Mouse (Mus musculus) ES-E14 (cell line): ENCODE data around the gene Fam243. TPM values are rescaled to one million over a fixed set of nuclear protein-coding genes. Genes with fewer than 3 reads are reported as not detected.

Source experiments
- DNase-seq: peaks from one replicate; pipeline ENCODE4 v3.0.0-alpha.2; 2013; ENCODE audit warnings: low read depth, low spot score
- H3K27ac ChIP-seq: 2 replicates; pipeline ENCODE4 v1.5.1; 2012; ENCODE audit warnings: low read depth, mild to moderate bottlenecking, low read length, moderate library complexity, mixed read lengths; ENCODE audit not compliant: poor library complexity, insufficient read depth, severe bottlenecking
- H3K36me3 ChIP-seq: 2 replicates; pipeline ENCODE4 v1.6.1; 2012; ENCODE audit warnings: mild to moderate bottlenecking, low read length, moderate library complexity, mixed read lengths; ENCODE audit not compliant: control insufficient read depth, poor library complexity, insufficient read depth, severe bottlenecking
- H3K4me1 ChIP-seq, 2 experiments: fragments of 150-350 bp in 1 of 2; sonication (generic) in 1 of 2; 2 replicates each; pipeline ENCODE4 v1.6.1; 2012; ENCODE audit warnings: low read length in 2 of 2, mild to moderate bottlenecking in 1 of 2, mixed read lengths in 1 of 2; ENCODE audit not compliant: control insufficient read depth in 2 of 2, insufficient read depth in 2 of 2, poor library complexity in 1 of 2
- H3K4me3 ChIP-seq, 2 experiments: fragments of 150-350 bp in 1 of 2; sonication (generic) in 1 of 2; 2 replicates each; pipeline ENCODE4 v1.5.1; 2012; ENCODE audit warnings: low read length in 2 of 2, low read depth in 1 of 2, mild to moderate bottlenecking in 1 of 2, mixed read lengths in 1 of 2; ENCODE audit not compliant: insufficient read depth in 1 of 2, poor library complexity in 1 of 2, severe bottlenecking in 1 of 2
- H3K9ac ChIP-seq: 2 replicates; pipeline ENCODE4 v1.6.1; 2012; ENCODE audit warnings: low read depth, mild to moderate bottlenecking, low read length, mixed read lengths; ENCODE audit not compliant: poor library complexity, insufficient read depth, severe bottlenecking
- H3K9me3 ChIP-seq: fragments of 150-350 bp; sonication (generic); 2 replicates; pipeline ENCODE4 v1.6.1; 2012; ENCODE audit warnings: low read depth, mild to moderate bottlenecking, low read length; ENCODE audit not compliant: control insufficient read depth, insufficient read depth
- CHD2 ChIP-seq: IDR thresholded peaks from 2 replicates; pipeline ENCODE4 v1.6.1; 2014; ENCODE audit warnings: mild to moderate bottlenecking, low read depth, low read length, inconsistent platforms
- HCFC1 ChIP-seq: IDR thresholded peaks from 2 replicates; pipeline ENCODE4 v1.6.1; 2012; ENCODE audit warnings: low read length, inconsistent platforms, borderline replicate concordance; ENCODE audit not compliant: insufficient read depth
- MAFK ChIP-seq: IDR thresholded peaks from 2 replicates; pipeline ENCODE4 v1.6.1; 2014; ENCODE audit warnings: mild to moderate bottlenecking, low read depth, low read length, inconsistent platforms; ENCODE audit not compliant: insufficient read depth
- ZC3H11A ChIP-seq: IDR thresholded peaks from 2 replicates; pipeline ENCODE4 v1.6.1; 2012; ENCODE audit warnings: low read depth, mild to moderate bottlenecking, inconsistent platforms, low read length, borderline replicate concordance
- ZNF384 ChIP-seq: IDR thresholded peaks from 2 replicates; pipeline ENCODE4 v1.6.1; 2012; ENCODE audit warnings: low read depth, low read length, inconsistent platforms
- in situ Hi-C, 2 experiments: fragments of 600-800 bp; cut with MboI; formaldehyde crosslinking; loops; one replicate each; pipeline ENCODE4 v1.15.1; 2025; ENCODE audit warnings: low sequenced_read_pairs in 2 of 2, inconsistent platforms in 1 of 2; ENCODE audit not compliant: unreplicated experiment in 2 of 2
- total RNA-seq: library from RNA; depleted of rRNA; stranded (reverse); fragments of 300-350 nt; gene quantifications from 2 replicates; pipeline ENCODE4 v1.2.3, GENCODE M21; 2012; rRNA removed

Gene Fam243
- total RNA-seq, 1 experiment, result not detected

DNA sequence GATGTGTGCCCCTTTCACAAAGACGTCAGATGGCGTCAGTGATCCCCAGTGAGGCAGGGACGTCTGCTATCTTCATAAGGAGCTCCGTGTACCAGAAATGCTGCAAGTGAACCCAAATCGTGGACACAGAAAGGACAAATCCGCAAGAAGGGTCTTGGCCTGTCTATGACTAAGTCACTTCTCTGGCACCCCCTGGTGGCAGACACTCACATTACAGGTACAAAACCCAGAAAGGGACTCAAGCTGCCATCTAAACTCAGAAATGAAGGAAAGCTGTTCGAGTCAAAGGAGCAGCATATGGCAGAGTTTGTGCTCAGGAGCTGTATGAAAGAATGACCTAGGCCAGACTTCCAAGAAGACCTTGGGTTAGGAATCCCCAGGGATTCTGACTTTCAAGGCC, 34.6 kb downstream of the Fam243 start:
- Histone ChIP-seq H3K36me3 (no peaks in the 10 kb centered on the region), H3K9me3 (no peaks in the 10 kb centered on the region), H3K27ac (no peak overlapping the region), H3K9ac (no peak overlapping the region; the same call in 1 of the 2 replicates), H3K4me3 (no peak overlapping the region), H3K4me1 (no peaks in the 10 kb centered on the region)
- TF ChIP-seq MAFK (no peak), CHD2 (no peak), ZNF384 (no peak), HCFC1 (no peak), ZC3H11A (peak; percentile 64)
- in situ Hi-C loops, result loop anchor here (25.0 kb wide), 1 partner anchor 324 kb away; no protein-coding TSS in a partner anchor
- DNase-seq, result peak; percentile 86

GRCm38 (mm10) chr16:92285068-92285467, 36.2 kb downstream of the Fam243 start:
- Histone ChIP-seq H3K27ac (no peak overlapping the region), H3K4me1 (no peaks in the 10 kb centered on the region), H3K4me3 (no peak overlapping the region), H3K9me3 (no peaks in the 10 kb centered on the region), H3K36me3 (no peaks in the 10 kb centered on the region), H3K9ac (no peak overlapping the region)
- no peak for DNase-seq
- in situ Hi-C loops, result loop anchor here (25.0 kb wide), 1 partner anchor 323 kb away; no protein-coding TSS in a partner anchor
- TF ChIP-seq ZC3H11A (no peak), CHD2 (no peak), ZNF384 (no peak), HCFC1 (no peak), MAFK (no peak)

- H3K9ac ChIP-seq, result no peak overlapping the region
- no peak for DNase-seq
- no peaks in the 10 kb centered on the region for H3K9me3 ChIP-seq
- no peak overlapping the region for H3K27ac ChIP-seq
- TF ChIP-seq HCFC1, result no peak
- TF ChIP-seq CHD2, result no peak
- no peak for TF ChIP-seq ZC3H11A
- no peak for TF ChIP-seq MAFK
- no peak for TF ChIP-seq ZNF384
- H3K4me3 ChIP-seq, result no peak overlapping the region
- in situ Hi-C loops, result loop anchor here (25.0 kb wide), 1 partner anchor 320 kb away; no protein-coding TSS in a partner anchor
- no peaks in the 10 kb centered on the region for H3K4me1 ChIP-seq
- H3K36me3 ChIP-seq, result no peaks in the 10 kb centered on the region
These were observed 38.6 kb downstream of the Fam243 start for GRCm38 (mm10) chr16:92282671-92283070.

DNA sequence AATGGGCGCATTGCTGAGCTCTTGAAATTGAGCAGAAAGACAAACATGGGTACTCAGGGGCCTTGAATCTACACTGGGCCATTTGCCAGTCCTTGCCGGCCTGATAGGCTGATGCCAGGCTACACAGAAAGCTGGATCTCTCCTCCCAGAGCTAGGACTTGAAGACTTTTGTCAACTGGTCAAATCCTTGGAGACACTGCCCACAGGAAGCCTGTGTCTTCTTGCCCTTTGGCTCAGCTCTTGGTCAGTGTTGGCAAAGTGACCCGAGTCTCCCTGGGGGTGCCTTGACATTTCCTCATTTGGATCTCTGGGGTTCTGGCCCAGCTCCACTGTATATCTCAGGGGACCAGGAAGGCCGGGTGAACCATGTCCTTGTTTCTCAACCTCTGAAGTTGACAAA, 45.7 kb downstream of the Fam243 start:
- DNase-seq, result no peak
- Histone ChIP-seq H3K9ac (no peak overlapping the region), H3K27ac (no peak overlapping the region), H3K4me1 (no peaks in the 10 kb centered on the region), H3K4me3 (no peak overlapping the region), H3K9me3 (no peaks in the 10 kb centered on the region), H3K36me3 (no peaks in the 10 kb centered on the region)
- TF ChIP-seq ZC3H11A, result no peak
- no peak for TF ChIP-seq ZNF384
- no peak for TF ChIP-seq MAFK
- TF ChIP-seq CHD2, result no peak
- TF ChIP-seq HCFC1, result no peak
- in situ Hi-C loops, result loop anchor here (25.0 kb wide), 1 partner anchor 313 kb away; no protein-coding TSS in a partner anchor

- DNase-seq, result no peak
- H3K9ac ChIP-seq, result no peak overlapping the region
- no peak overlapping the region for H3K4me3 ChIP-seq
- no peaks in the 10 kb centered on the region for H3K4me1 ChIP-seq
- TF ChIP-seq CHD2 (no peak), HCFC1 (no peak), ZNF384 (no peak), ZC3H11A (no peak), MAFK (no peak)
- no peak overlapping the region for H3K27ac ChIP-seq
- in situ Hi-C loops, result no loop called here
- no peaks in the 10 kb centered on the region for H3K9me3 ChIP-seq
- no peaks in the 10 kb centered on the region for H3K36me3 ChIP-seq
These were observed 46.7 kb downstream of the Fam243 start for GRCm38 (mm10) chr16:92274516-92274915.

Other genes with a start within 250 kb of the Fam243 start
- not detected in 2 replicates for gene Kcne2, start 29.1 kb downstream of the Fam243 start, total RNA-seq
- gene Smim11, start 20.2 kb downstream of the Fam243 start, total RNA-seq, result 27.5 and 34.1 TPM in 2 replicates
- gene Kcne1, start 38.0 kb upstream of the Fam243 start, total RNA-seq, result not detected in 2 replicates
- gene Rcan1, start 149.4 kb upstream of the Fam243 start, total RNA-seq, result 11.8 and 15.8 TPM in 2 replicates
- gene Clic6, start 164.3 kb upstream of the Fam243 start, total RNA-seq, result 0.37 and 1.0 TPM in 2 replicates